Mouse (Mus musculus) G1E (cell line): Measurements from ENCODE around the gene Scml4. TPM values are rescaled to one million over a fixed set of nuclear protein-coding genes. Genes with fewer than 3 reads are reported as not detected.

Experiments used
- ATAC-seq: 2 replicates; pipeline ENCODE4 v1.8.0; 2016; ENCODE audit warnings: mild to moderate bottlenecking; ENCODE audit not compliant: insufficient number of reproducible peaks, poor library complexity, low FRiP score, severe bottlenecking; ENCODE audit errors: extremely low read depth
- DNase-seq: peaks from one replicate; pipeline ENCODE4 v3.0.0; 2012; ENCODE audit warnings: low spot score
- H3K27me3 ChIP-seq: 2 replicates; pipeline ENCODE4 v1.6.1; 2012; ENCODE audit warnings: mild to moderate bottlenecking, low read length, inconsistent platforms; ENCODE audit not compliant: insufficient read depth
- H3K36me3 ChIP-seq: replicated peaks from 2 replicates; pipeline ENCODE3; 2012; ENCODE audit warnings: mild to moderate bottlenecking, inconsistent platforms
- H3K4me1 ChIP-seq: 2 replicates; pipeline ENCODE4 v1.6.1; 2012; ENCODE audit warnings: low read depth, low read length, inconsistent platforms, mixed read lengths; ENCODE audit not compliant: insufficient read depth
- H3K4me3 ChIP-seq: 2 replicates; pipeline ENCODE4 v1.5.1; 2012; ENCODE audit warnings: low read depth, mild to moderate bottlenecking, inconsistent platforms, low read length, moderate library complexity, mixed read lengths
- H3K9me3 ChIP-seq: replicated peaks from 2 replicates; pipeline ENCODE4 v1.6.1; 2012; ENCODE audit warnings: inconsistent platforms
- CTCF ChIP-seq: IDR thresholded peaks from 2 replicates; pipeline ENCODE4 v1.5.1; 2012; ENCODE audit warnings: low read depth, low read length, inconsistent platforms, mixed read lengths
- GATA1 ChIP-seq: IDR thresholded peaks from 2 replicates; pipeline ENCODE4 v1.6.1; 2012; ENCODE audit warnings: borderline replicate concordance, low read length, inconsistent platforms, mixed read lengths
- GATA2 ChIP-seq: IDR thresholded peaks from 2 replicates; pipeline ENCODE4 v1.6.1; 2012; ENCODE audit warnings: low read depth, low read length, inconsistent platforms, borderline replicate concordance
- POLR2AphosphoS5 ChIP-seq: IDR thresholded peaks from 2 replicates; pipeline ENCODE4 v1.6.1; 2012; ENCODE audit warnings: low read depth, low read length, inconsistent platforms; ENCODE audit not compliant: insufficient replicate concordance
- TAL1 ChIP-seq: conservative IDR thresholded peaks from 2 replicates; pipeline ENCODE4 v1.6.1; 2012; ENCODE audit warnings: low read depth, low read length, inconsistent platforms, mixed read lengths
- polyA plus RNA-seq: library from polyadenylated mRNA; stranded (reverse); fragments of >175 nt; gene quantifications from 2 replicates; pipeline ENCODE4 v1.2.3, GENCODE M21; 2012
- total RNA-seq, 2 experiments: library from RNA; stranded (forward) in 1 of 2; stranded (reverse) in 1 of 2; fragments of 200-1000 nt in 1 of 2; fragments of >200 nt in 1 of 2; fragmentation: Nextera tagmentation in 1 of 2; gene quantifications; 2 replicates each; pipeline ENCODE4 v1.2.3; 2014 to 2017

The Scml4 gene
- total and polyA plus RNA-seq, 3 experiments = not detected

DNA sequence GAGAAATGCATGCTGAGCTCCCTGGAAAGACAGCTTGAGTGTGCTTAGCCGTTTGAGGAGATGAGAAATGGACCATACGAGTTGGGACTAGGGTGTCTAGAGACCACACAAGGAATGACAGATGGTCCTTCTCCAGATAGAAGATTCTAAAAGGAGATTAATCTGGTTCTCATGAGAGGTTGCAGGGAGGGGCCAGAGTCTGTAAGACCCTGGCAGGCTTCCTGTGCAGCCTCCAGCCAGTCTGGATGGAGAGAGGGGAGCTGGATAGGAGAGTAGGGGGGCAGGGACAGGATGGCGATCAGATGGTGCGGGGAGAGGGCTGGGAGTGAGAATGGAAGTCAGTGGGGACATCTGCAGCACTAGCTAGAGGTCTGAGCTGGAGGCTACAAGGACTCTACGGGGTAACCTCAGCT, 19.1 kb downstream of the Scml4 start:
- DNase-seq (no peak), ATAC-seq (no peak)
- no peak for TF ChIP-seq CTCF
- H3K9me3 ChIP-seq = no peaks in the 10 kb centered on the region
- H3K27me3 ChIP-seq = peaks cover 5% of the 10 kb centered on the region; the same call in 1 of the 2 replicates
- no peaks in the 10 kb centered on the region for H3K36me3 ChIP-seq
- H3K4me3 ChIP-seq = no peak overlapping the region
- no peaks in the 10 kb centered on the region for H3K4me1 ChIP-seq

DNA sequence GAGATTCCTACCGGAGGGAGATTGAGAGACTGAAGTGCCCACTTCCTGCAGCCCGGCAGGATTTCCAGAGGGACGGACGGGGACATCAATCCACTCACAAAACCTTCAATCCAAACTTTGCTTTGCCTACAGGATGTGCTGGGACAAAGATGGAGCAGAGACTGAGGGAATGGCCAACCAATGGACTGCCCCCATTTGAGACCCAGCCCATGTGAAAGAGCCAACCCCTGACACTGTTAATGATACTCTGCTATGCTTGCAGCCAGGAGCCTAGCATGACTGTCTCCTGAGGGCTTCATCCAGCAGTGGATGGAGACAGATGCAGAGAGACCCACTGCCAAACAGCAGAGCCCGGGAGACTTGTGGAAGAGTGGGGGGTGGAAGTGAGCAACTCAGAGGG, 19.5 kb downstream of the Scml4 start:
- H3K4me1 ChIP-seq = no peaks in the 10 kb centered on the region
- TF ChIP-seq GATA1 (no peak), TAL1 (no peak), POLR2AphosphoS5 (no peak), GATA2 (no peak), CTCF (no peak)
- ATAC-seq (no peak), DNase-seq (no peak)
- no peak overlapping the region for H3K4me3 ChIP-seq
- H3K27me3 ChIP-seq = peaks cover 5% of the 10 kb centered on the region; the same call in 1 of the 2 replicates
- H3K9me3 ChIP-seq = no peaks in the 10 kb centered on the region
- no peaks in the 10 kb centered on the region for H3K36me3 ChIP-seq

DNA sequence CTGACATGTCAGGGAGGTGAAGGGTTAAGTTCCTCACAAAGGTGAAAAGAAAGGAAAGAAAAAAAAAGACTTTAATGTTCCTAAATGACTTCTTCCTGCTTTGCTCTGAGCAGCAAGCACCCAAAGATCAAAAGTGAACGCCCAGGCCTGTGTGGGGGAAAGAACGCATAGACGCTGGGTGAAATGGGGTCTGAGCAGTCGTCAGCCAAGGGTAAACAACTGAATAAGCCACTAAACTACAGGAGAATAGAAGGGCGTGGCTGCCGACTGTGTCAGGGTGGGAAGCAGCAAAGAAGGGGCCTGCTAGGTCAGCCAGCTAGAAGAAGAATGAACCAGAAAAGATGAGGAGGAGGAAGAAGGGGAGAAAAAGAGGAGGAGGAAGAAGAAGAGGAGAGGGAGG, 26.9 kb downstream of the Scml4 start:
- Histone ChIP-seq H3K36me3 (no peaks in the 10 kb centered on the region), H3K4me1 (no peaks in the 10 kb centered on the region), H3K4me3 (no peak overlapping the region), H3K9me3 (no peaks in the 10 kb centered on the region), H3K27me3 (no peaks in the 10 kb centered on the region)
- DNase-seq = no peak
- ATAC-seq = no peak
- no peak for TF ChIP-seq CTCF
- TF ChIP-seq POLR2AphosphoS5 = no peak
- TF ChIP-seq GATA2 = no peak
- no peak for TF ChIP-seq GATA1
- no peak for TF ChIP-seq TAL1

- no peak for ATAC-seq
- H3K36me3 ChIP-seq = no peaks in the 10 kb centered on the region
- no peaks in the 10 kb centered on the region for H3K27me3 ChIP-seq
- H3K9me3 ChIP-seq = no peaks in the 10 kb centered on the region
- no peak overlapping the region for H3K4me3 ChIP-seq
- no peak for DNase-seq
- TF ChIP-seq GATA2 = no peak
- no peak for TF ChIP-seq CTCF
- TF ChIP-seq POLR2AphosphoS5 = no peak
- no peak for TF ChIP-seq GATA1
- no peak for TF ChIP-seq TAL1
- H3K4me1 ChIP-seq = no peaks in the 10 kb centered on the region
Measured at GRCm38 (mm10) chr10:42888241-42888640, 28.1 kb downstream of the Scml4 start.

DNA sequence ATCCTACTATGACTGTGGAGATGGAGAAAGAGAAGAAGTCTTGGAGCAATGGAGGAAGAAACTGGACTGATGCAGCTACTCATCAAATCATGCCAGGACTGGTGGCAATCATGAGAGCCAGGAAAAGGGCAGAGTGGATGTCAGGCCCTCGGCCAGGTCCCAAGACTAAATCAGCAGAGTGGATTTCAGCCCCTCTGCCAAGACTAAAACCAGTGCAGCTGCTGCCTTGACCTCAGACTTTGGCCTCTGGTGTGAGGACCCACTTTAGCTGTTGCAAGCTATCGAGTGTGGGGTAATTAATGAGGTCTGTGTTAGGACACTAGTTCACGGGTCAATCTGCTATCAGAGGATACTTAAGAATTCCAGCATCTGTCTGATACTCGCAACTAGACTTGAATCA, 30.2 kb downstream of the Scml4 start:
- no peaks in the 10 kb centered on the region for H3K4me1 ChIP-seq
- no peak for DNase-seq
- H3K4me3 ChIP-seq = no peak overlapping the region
- no peaks in the 10 kb centered on the region for H3K27me3 ChIP-seq
- no peaks in the 10 kb centered on the region for H3K9me3 ChIP-seq
- ATAC-seq = no peak
- TF ChIP-seq TAL1 (no peak), GATA2 (no peak), GATA1 (no peak), POLR2AphosphoS5 (no peak), CTCF (no peak)
- no peaks in the 10 kb centered on the region for H3K36me3 ChIP-seq

- Histone ChIP-seq H3K4me1 (no peaks in the 10 kb centered on the region), H3K9me3 (no peaks in the 10 kb centered on the region), H3K27me3 (no peaks in the 10 kb centered on the region), H3K36me3 (no peaks in the 10 kb centered on the region), H3K4me3 (no peak overlapping the region)
- DNase-seq (no peak), ATAC-seq (no peak)
- TF ChIP-seq POLR2AphosphoS5 (no peak), GATA2 (no peak), GATA1 (no peak), TAL1 (no peak), CTCF (no peak)
Measured at GRCm38 (mm10) chr10:42892250-42892649, 32.1 kb downstream of the Scml4 start.

- ATAC-seq = no peak
- Histone ChIP-seq H3K4me1 (no peaks in the 10 kb centered on the region), H3K9me3 (no peaks in the 10 kb centered on the region), H3K4me3 (no peak overlapping the region), H3K27me3 (no peaks in the 10 kb centered on the region), H3K36me3 (no peaks in the 10 kb centered on the region)
- DNase-seq = no peak
- no peak for TF ChIP-seq GATA2
- no peak for TF ChIP-seq POLR2AphosphoS5
- TF ChIP-seq CTCF = no peak
- TF ChIP-seq GATA1 = no peak
- no peak for TF ChIP-seq TAL1
Measured at GRCm38 (mm10) chr10:42892987-42893386, 32.8 kb downstream of the Scml4 start.
